Mouse (Mus musculus): ENCODE measurements around the gene Gabrg2.

GRCm38 (mm10) chr11:41903661-41904060 lies 97.0 kb downstream of the Gabrg2 start:
- TF ChIP-seq CTCF (IDR thresholded peaks at IDR 0.05; ENCODE audit: low read depth, low read length) (no peak), POLR2A (IDR thresholded peaks at IDR 0.05; ENCODE audit: borderline replicate concordance, low read depth, low read length) (no peak)
